Mouse (Mus musculus) cerebellum, adult 2 months (tissue): Measurements from ENCODE around the gene Gja5. TPM values are rescaled to one million over a fixed set of nuclear protein-coding genes. Genes with fewer than 3 reads are reported as not detected.
A peak's percentile ranks its signal among the peaks of the same experiment; 100 is the strongest.

Source experiments
- DNase-seq, 2 experiments: peaks; one replicate each; pipeline ENCODE4 v3.0.0; 2021
- H3K27ac ChIP-seq: fragments of 200-500 bp; 2 replicates; pipeline ENCODE4 v1.5.1; 2012; ENCODE audit warnings: low read length, control low read depth, inconsistent platforms; ENCODE audit not compliant: insufficient read depth
- H3K27me3 ChIP-seq: fragments of 200-500 bp; 2 replicates; pipeline ENCODE4 v1.6.1; 2012; ENCODE audit warnings: inconsistent platforms, mild to moderate bottlenecking, low read length, moderate library complexity; ENCODE audit not compliant: control insufficient read depth, insufficient read depth
- H3K4me1 ChIP-seq: fragments of 200-500 bp; 2 replicates; pipeline ENCODE4 v1.6.1; 2011; ENCODE audit warnings: low read length; ENCODE audit not compliant: control insufficient read depth, insufficient read depth
- H3K4me3 ChIP-seq: fragments of 200-500 bp; replicated peaks from 2 replicates; pipeline ENCODE3; 2011; ENCODE audit warnings: mild to moderate bottlenecking, low read depth, low read length, control low read depth; ENCODE audit not compliant: insufficient read depth
- CTCF ChIP-seq: fragments of 200-500 bp; IDR thresholded peaks from 2 replicates; pipeline ENCODE4 v1.5.1; 2011; ENCODE audit warnings: low read depth, mild to moderate bottlenecking, control low read depth, low read length, moderate library complexity, borderline replicate concordance; ENCODE audit not compliant: insufficient read depth
- POLR2A ChIP-seq: fragments of 200-500 bp; IDR thresholded peaks from 2 replicates; pipeline ENCODE4 v1.6.1; 2011; ENCODE audit warnings: low read length, control low read depth, borderline replicate concordance; ENCODE audit not compliant: insufficient read depth
- WGBS: fragments of 180-500 bp; shearing (Covaris S2); methylation state at CpG from one replicate; pipeline ENCODE4 v1.1.7; 2018; 5-methylcytosine and 5-hydroxymethylcytosine counted together
- polyA plus RNA-seq: library from polyadenylated mRNA; depleted of rRNA; stranded (reverse); fragments of >200 nt; gene quantifications from 2 replicates; pipeline ENCODE4 v1.2.3, GENCODE M21; 2012

Gja5 gene
- polyA plus RNA-seq, 1 experiment = 0.64 TPM

- DNase-seq = no peak
- 89% methylated on average over 4 of the region's 4 CpGs for WGBS
- Histone ChIP-seq H3K4me3 (no peak overlapping the region), H3K4me1 (no peaks in the 10 kb centered on the region), H3K27me3 (no peaks in the 10 kb centered on the region), H3K27ac (no peak overlapping the region)
- no peak for TF ChIP-seq CTCF
- no peak for TF ChIP-seq POLR2A
Measured at GRCm38 (mm10) chr3:96902336-96902999, 2.0 kb upstream of the Gja5 start.

GRCm38 (mm10) chr3:96904851-96905541 lies 503 bp downstream of the Gja5 start, which contains the start of gene Gpr89:
Gpr89 (minus strand) TSS chr3:96905346.
- no peaks in the 10 kb centered on the region for H3K27me3 ChIP-seq
- H3K4me1 ChIP-seq = no peaks in the 10 kb centered on the region
- peak within 1 kb of the TSS; percentile 77 for H3K4me3 ChIP-seq
- H3K27ac ChIP-seq = peak within 1 kb of the TSS; percentile 54
- no peak for TF ChIP-seq CTCF
- peak; percentile 94 for TF ChIP-seq POLR2A
- peak; percentile 95 to 97 for DNase-seq
- WGBS = under 1% methylated on average over 40 of the region's 40 CpGs

DNA sequence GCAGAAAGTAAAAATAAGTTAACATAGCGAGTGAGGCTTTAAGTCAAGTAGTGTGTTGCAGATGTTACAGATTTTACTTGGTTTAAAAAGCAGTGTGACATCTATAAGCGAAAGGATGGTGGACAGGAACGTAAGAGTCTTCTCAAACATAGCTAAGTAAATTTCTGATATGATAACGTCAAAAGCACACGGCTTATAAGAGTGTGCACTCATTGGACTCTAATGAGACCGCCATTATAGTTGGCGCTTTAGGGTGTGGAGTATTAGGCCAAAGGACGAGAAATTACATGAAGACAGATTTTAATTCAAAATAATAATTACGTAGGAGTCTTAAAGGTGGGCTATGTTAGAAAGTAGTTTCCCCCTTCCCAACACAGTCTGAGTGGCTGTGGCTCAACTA lies 1.1 kb downstream of the Gja5 start:
- DNase-seq = no peak
- Histone ChIP-seq H3K27ac (no peak overlapping the region), H3K4me3 (peak overlapping the region; percentile 77), H3K4me1 (no peaks in the 10 kb centered on the region), H3K27me3 (no peaks in the 10 kb centered on the region)
- 24% methylated on average over 9 of the region's 9 CpGs for WGBS
- TF ChIP-seq CTCF (no peak), POLR2A (no peak)

GRCm38 (mm10) chr3:96920991-96921390 lies 16.5 kb downstream of the Gja5 start:
- DNase-seq = no peak
- WGBS = 88% methylated on average over 7 of the region's 7 CpGs
- TF ChIP-seq CTCF (no peak), POLR2A (no peak)
- Histone ChIP-seq H3K27me3 (no peaks in the 10 kb centered on the region), H3K27ac (no peak overlapping the region), H3K4me3 (no peak overlapping the region), H3K4me1 (no peaks in the 10 kb centered on the region)

DNA sequence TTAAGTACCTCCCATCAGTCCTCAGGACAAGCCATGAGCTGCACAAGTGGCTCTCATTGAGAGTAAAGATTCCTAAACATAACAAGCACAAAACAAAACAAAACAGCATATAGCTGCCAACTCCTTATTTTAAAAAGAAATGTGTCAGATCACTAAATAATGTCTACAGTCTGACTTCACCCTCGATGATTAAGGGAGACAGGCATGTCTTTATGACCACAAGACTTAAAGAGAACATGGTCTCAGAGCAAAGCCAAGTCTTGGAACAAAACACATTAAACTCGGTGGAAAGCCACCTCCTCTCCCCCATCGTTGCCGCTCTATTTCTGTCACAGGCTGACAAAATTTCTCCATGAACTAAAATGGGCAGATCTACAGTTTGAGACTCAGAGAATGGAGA lies 20.1 kb downstream of the Gja5 start:
- Histone ChIP-seq H3K27ac (no peak overlapping the region), H3K4me3 (no peak overlapping the region), H3K4me1 (no peaks in the 10 kb centered on the region), H3K27me3 (no peaks in the 10 kb centered on the region)
- no peak for TF ChIP-seq CTCF
- TF ChIP-seq POLR2A = no peak
- 75% methylated on average over 4 of the region's 4 CpGs for WGBS
- no peak for DNase-seq

- DNase-seq = no peak
- no peak for TF ChIP-seq POLR2A
- no peak for TF ChIP-seq CTCF
- Histone ChIP-seq H3K27ac (no peak within 1 kb of the TSS), H3K4me3 (no peak within 1 kb of the TSS), H3K4me1 (no peaks in the 10 kb centered on the region), H3K27me3 (no peaks in the 10 kb centered on the region)
- WGBS = 55% methylated on average over 6 of the region's 6 CpGs
Measured at GRCm38 (mm10) chr3:96925920-96926319, 21.4 kb downstream of the Gja5 start, which contains the start of gene Gja8. Gja8 (minus strand) TSS chr3:96926020.

DNA sequence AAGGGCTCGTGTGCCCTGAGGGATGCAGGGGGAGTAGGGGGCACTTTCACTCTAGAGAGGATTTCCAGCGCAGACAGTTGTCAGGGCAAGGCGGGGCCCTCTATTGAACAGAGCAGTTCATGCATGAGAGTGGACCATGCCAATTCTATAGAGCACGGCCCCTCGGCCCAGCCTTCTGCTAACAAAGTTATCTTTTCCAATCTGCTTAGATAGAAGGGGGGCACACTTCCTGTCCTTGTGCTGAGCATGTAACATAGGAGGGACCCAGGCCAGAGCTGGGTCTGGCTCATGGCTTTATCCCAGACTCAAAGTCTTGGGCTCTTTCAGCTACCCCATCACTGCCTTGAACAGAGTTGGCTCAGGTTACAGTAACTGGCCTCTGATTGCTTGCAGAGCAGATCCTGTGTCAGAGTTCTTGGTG lies 26.8 kb downstream of the Gja5 start:
- DNase-seq = no peak
- 25% methylated on average over 5 of the region's 5 CpGs for WGBS
- H3K4me1 ChIP-seq = no peaks in the 10 kb centered on the region
- no peak overlapping the region for H3K27ac ChIP-seq
- TF ChIP-seq CTCF = no peak
- TF ChIP-seq POLR2A = no peak
- no peak overlapping the region for H3K4me3 ChIP-seq
- H3K27me3 ChIP-seq = no peaks in the 10 kb centered on the region

DNA sequence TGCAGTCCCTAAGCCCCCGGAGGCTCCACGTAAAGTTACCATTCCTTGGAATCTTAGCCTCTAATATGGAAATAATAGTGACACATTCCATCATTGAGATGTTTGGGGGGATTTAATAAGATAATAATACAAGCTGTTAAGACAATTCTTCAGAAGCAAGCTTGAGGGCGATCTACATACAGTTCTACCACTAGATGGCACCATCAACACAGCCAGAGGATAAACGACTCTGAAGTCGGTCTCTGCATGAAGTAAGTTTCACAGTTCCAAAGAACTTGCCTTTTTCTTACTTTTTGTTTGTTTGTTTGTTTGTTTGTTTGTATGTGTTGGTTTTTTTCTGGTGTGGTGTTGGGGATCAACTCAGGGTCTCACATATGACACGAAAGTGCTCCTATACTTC lies 31.7 kb downstream of the Gja5 start:
- Histone ChIP-seq H3K4me1 (no peaks in the 10 kb centered on the region; the same call in 1 of the 2 replicates), H3K27me3 (no peaks in the 10 kb centered on the region), H3K4me3 (no peak overlapping the region), H3K27ac (no peak overlapping the region)
- DNase-seq = peak in 1 of 2 experiments; percentile 31
- WGBS = 14% methylated on average over 6 of the region's 6 CpGs
- no peak for TF ChIP-seq POLR2A
- TF ChIP-seq CTCF = peak; percentile 49; the same call in 1 of the 2 replicates

DNA sequence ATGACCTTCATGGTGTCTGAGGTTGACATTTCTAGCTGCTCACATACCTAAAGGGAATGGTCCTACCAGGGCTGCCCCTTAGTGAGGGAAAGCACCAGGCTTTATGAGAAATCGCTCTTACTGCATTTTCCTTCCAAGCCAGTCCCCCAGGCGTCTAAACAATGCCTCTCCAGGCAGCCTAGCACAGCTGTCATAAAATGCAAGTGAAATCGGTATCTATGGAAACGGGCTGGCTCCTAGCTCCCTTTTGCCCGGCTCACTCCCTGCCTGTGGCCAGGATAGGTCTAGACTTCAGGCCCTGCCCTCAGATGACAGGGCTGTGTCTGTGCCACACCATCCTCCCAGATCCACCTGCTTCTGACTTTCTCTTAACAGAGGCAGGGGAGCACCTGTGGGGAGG lies 33.1 kb downstream of the Gja5 start:
- DNase-seq = no peak
- no peaks in the 10 kb centered on the region for H3K27me3 ChIP-seq
- no peak overlapping the region for H3K27ac ChIP-seq
- no peak for TF ChIP-seq CTCF
- no peak for TF ChIP-seq POLR2A
- no peaks in the 10 kb centered on the region; the same call in 1 of the 2 replicates for H3K4me1 ChIP-seq
- WGBS = 41% methylated on average over 5 of the region's 5 CpGs
- no peak overlapping the region for H3K4me3 ChIP-seq
